8 mouse cellular contexts compared by ENCODE assay signal in the genomic region with DNA sequence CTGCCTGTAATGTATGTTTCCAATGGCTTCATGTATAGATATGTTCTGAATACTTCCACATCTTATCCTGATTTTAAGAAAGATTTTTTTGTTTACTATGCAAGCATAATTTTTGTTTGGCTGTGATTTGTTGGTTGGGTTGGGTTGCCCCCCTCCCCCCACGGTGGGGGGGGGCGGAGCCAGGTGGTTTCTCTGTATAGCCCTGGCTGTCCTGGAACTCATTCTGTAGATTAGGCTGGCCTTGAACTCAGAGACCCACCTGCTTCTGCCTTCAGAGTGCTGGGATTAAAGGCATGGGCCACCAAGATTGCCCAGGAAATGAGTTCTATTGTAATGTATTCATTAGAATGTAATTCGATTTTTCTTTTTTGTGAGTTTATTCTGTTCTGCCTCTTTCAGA. TPM values are rescaled to one million over a fixed set of nuclear protein-coding genes. Genes with fewer than 3 reads are reported as not detected.
DNase-seq lines count a peak whose midpoint lies in the region; ATAC-seq and TF ChIP-seq lines count a peak whose summit lies in the region.

No protein-coding gene starts in this region.

- TF ChIP-seq CTCF in gastrocnemius, adult 2 months (IDR thresholded peaks at IDR 0.05), result no peak
- TF ChIP-seq CTCF in embryonic fibroblast, embryonic 13.5 days (IDR thresholded peaks at IDR 0.05; ENCODE audit: borderline replicate concordance, insufficient read depth, low read length), result no peak

- no peak for ATAC-seq in limb, embryonic 15.5 days (ENCODE audit: insufficient number of reproducible peaks, low FRiP score, low TSS enrichment, low read depth)

- peaks cover 20% of the 10 kb centered on the region for H3K36me3 ChIP-seq in limb, embryonic 15.5 days

- 34% methylated on average over 3 of the region's 3 CpGs for WGBS in limb, embryonic 15.5 days

- H3K4me2 ChIP-seq in limb, embryonic 15.5 days, result peak overlapping the region; percentile 86

- DNase-seq in gastrocnemius, adult 2 months, result no peak
- no peak for DNase-seq in gastrocnemius, postnatal 10 days
- peak; percentile 37 for DNase-seq in 3T3-L1 (ENCODE audit: low read depth, low spot score)
- no peak for DNase-seq in right cerebral cortex, postnatal 14 days
- DNase-seq in adrenal gland, adult 18-20 months (ENCODE audit: low spot score in 2 of 2), result no peak
- no peak for DNase-seq in cerebellum, postnatal 14 days

- intact Hi-C loops in gastrocnemius, adult 2 months (cut with DNase I), result loop anchor here (5.0 kb wide), 1 partner anchor 123 kb away; no protein-coding TSS in a partner anchor

- TF ChIP-seq POLR2A in embryonic fibroblast, embryonic 13.5 days (IDR thresholded peaks at IDR 0.05; ENCODE audit: low read depth, low read length), result no peak

- peak overlapping the region; percentile 97 for H3K4me3 ChIP-seq in gastrocnemius, adult 2 months
- H3K4me3 ChIP-seq in embryonic fibroblast, embryonic 13.5 days (ENCODE audit: insufficient read depth, low read length), result no peak overlapping the region
- H3K4me3 ChIP-seq in limb, embryonic 15.5 days, result peak overlapping the region; percentile 72

- H3K4me1 ChIP-seq in embryonic fibroblast, embryonic 13.5 days (ENCODE audit: control insufficient read depth, insufficient read depth, low read length), result peaks cover 15% of the 10 kb centered on the region
- peaks cover 28% of the 10 kb centered on the region for H3K4me1 ChIP-seq in limb, embryonic 15.5 days

- H3K27ac ChIP-seq in gastrocnemius, adult 2 months, result peak overlapping the region; percentile 96
- peak overlapping the region; percentile 89; the same call in 1 of the 2 replicates for H3K27ac ChIP-seq in embryonic fibroblast, embryonic 13.5 days (ENCODE audit: insufficient read depth, low read length)
- peak overlapping the region; percentile 96 for H3K27ac ChIP-seq in limb, embryonic 15.5 days

- H3K27me3 ChIP-seq in limb, embryonic 15.5 days, result no peaks in the 10 kb centered on the region

- H3K9ac ChIP-seq in limb, embryonic 15.5 days, result no peak overlapping the region

- no peaks in the 10 kb centered on the region for H3K9me3 ChIP-seq in limb, embryonic 15.5 days

RNA-seq across cellular contexts. Expression of a gene that starts 1.6 kb away (rescaled TPM):
- total RNA-seq in gastrocnemius, adult 2 months (2021), result 10 to 100 TPM; 49.2 to 58.9 TPM
- 10 to 100 TPM; 72.9 to 87.5 TPM for total RNA-seq in gastrocnemius, postnatal 10 days (2021)
- 272 and 280 TPM in 2 replicates for polyA plus RNA-seq in embryonic fibroblast, embryonic 13.5 days (2011; ENCODE audit: insufficient read length, low read depth, missing spikeins)
- 42.7 and 44.3 TPM in 2 replicates for polyA plus RNA-seq in limb, embryonic 15.5 days (2015; fragmentation: Nextera tagmentation; extraction: Ambion mirVana)
- total RNA-seq in adrenal gland, adult 18-20 months (2021), result 100 to 1,000 TPM; 104 to 120 TPM

RNA-seq across cellular contexts. Expression of a gene that starts 37.9 kb away (rescaled TPM):
- 1 to 10 TPM; 4.0 to 6.1 TPM for total RNA-seq in gastrocnemius, adult 2 months (2021)
- 1 to 10 TPM; 7.1 to 9.9 TPM for total RNA-seq in gastrocnemius, postnatal 10 days (2021)
- 12.1 and 13.6 TPM in 2 replicates for polyA plus RNA-seq in embryonic fibroblast, embryonic 13.5 days (2011; ENCODE audit: insufficient read length, low read depth, missing spikeins)
- 6.8 and 7.8 TPM in 2 replicates for polyA plus RNA-seq in limb, embryonic 15.5 days (2015; fragmentation: Nextera tagmentation; extraction: Ambion mirVana)
- total RNA-seq in adrenal gland, adult 18-20 months (2021), result 10 to 100 TPM; 11.7 to 16.2 TPM
